Mouse (Mus musculus): ENCODE data around the gene Prpsap1.

The Prpsap1 gene

GRCm38 (mm10) chr11:116442867-116443177 lies 51.2 kb downstream of the Prpsap1 start:
- no peak for DNase-seq

GRCm38 (mm10) chr11:116442129-116442866 lies 51.7 kb downstream of the Prpsap1 start:
- DNase-seq = no peak

GRCm38 (mm10) chr11:116440408-116441068 lies 53.5 kb downstream of the Prpsap1 start:
- peak; percentile 36 for DNase-seq

GRCm38 (mm10) chr11:116439269-116440240 lies 54.4 kb downstream of the Prpsap1 start:
- no peak for DNase-seq

- DNase-seq = no peak
These were observed 56.5 kb downstream of the Prpsap1 start for GRCm38 (mm10) chr11:116437541-116437940.

- DNase-seq = peak; percentile 40
These were observed 57.2 kb downstream of the Prpsap1 start for GRCm38 (mm10) chr11:116436725-116437331.

GRCm38 (mm10) chr11:116435992-116436724 lies 57.8 kb downstream of the Prpsap1 start:
- no peak for DNase-seq

GRCm38 (mm10) chr11:116434967-116435752 lies 58.8 kb downstream of the Prpsap1 start:
- peak; percentile 62 for DNase-seq

- DNase-seq = peak; percentile 76
These were observed 59.6 kb downstream of the Prpsap1 start for GRCm38 (mm10) chr11:116434287-116434966.

- peak; percentile 99 for DNase-seq
These were observed 60.4 kb downstream of the Prpsap1 start, which contains the start of gene Ubald2 for GRCm38 (mm10) chr11:116433356-116434286. TSS of gene Ubald2 (plus strand) at chr11:116434094.

GRCm38 (mm10) chr11:116432593-116433355 lies 61.2 kb downstream of the Prpsap1 start:
- DNase-seq = no peak

GRCm38 (mm10) chr11:116432127-116432526 lies 61.9 kb downstream of the Prpsap1 start:
- DNase-seq = no peak

- DNase-seq = peak; percentile 49
These were observed 62.4 kb downstream of the Prpsap1 start for GRCm38 (mm10) chr11:116431428-116432077.

GRCm38 (mm10) chr11:116430723-116431427 lies 63.1 kb downstream of the Prpsap1 start:
- no peak for DNase-seq

GRCm38 (mm10) chr11:116429862-116430613 lies 64.0 kb downstream of the Prpsap1 start:
- DNase-seq = no peak

Data from kidney, adult 18-20 months (tissue).